Mouse (Mus musculus) ES-Bruce4 (cell line): ENCODE results near the gene Mrpl1. TPM values are rescaled to one million over a fixed set of nuclear protein-coding genes. Genes with fewer than 3 reads are reported as not detected.

Experiments
- H3K27ac ChIP-seq: 2 replicates; pipeline ENCODE4 v1.5.1; 2012; ENCODE audit warnings: low read length, inconsistent platforms; ENCODE audit not compliant: insufficient read depth
- H3K27me3 ChIP-seq: 2 replicates; pipeline ENCODE4 v1.6.1; 2012; ENCODE audit warnings: mild to moderate bottlenecking, low read length, inconsistent platforms; ENCODE audit not compliant: control insufficient read depth, poor library complexity, insufficient read depth, severe bottlenecking
- H3K36me3 ChIP-seq: 2 replicates; pipeline ENCODE4 v1.6.1; 2012; ENCODE audit warnings: inconsistent platforms, mild to moderate bottlenecking, low read length, moderate library complexity; ENCODE audit not compliant: control insufficient read depth, poor library complexity, insufficient read depth, severe bottlenecking
- H3K4me1 ChIP-seq: one replicate; pipeline ENCODE4 v1.8.1; 2011; ENCODE audit warnings: low read length; ENCODE audit not compliant: control insufficient read depth, insufficient read depth
- H3K4me3 ChIP-seq: 2 replicates; pipeline ENCODE4 v1.5.1; 2011; ENCODE audit warnings: low read depth, mild to moderate bottlenecking, low read length
- H3K9ac ChIP-seq: 2 replicates; pipeline ENCODE4 v1.6.1; 2012; ENCODE audit warnings: low read depth, mild to moderate bottlenecking, inconsistent platforms; ENCODE audit not compliant: poor library complexity, severe bottlenecking
- H3K9me3 ChIP-seq: replicated peaks from 2 replicates; pipeline ENCODE4 v1.6.1; 2012; ENCODE audit warnings: mild to moderate bottlenecking, low read length, inconsistent platforms; ENCODE audit not compliant: control insufficient read depth, poor library complexity, insufficient read depth, severe bottlenecking
- CTCF ChIP-seq: IDR thresholded peaks from one replicate; pipeline ENCODE4 v1.8.1; 2011; ENCODE audit warnings: low read depth, low read length
- EP300 ChIP-seq: IDR thresholded peaks from 2 replicates; pipeline ENCODE4 v1.6.1; 2011; ENCODE audit warnings: low read depth, low read length; ENCODE audit not compliant: insufficient read depth
- POLR2A ChIP-seq: IDR thresholded peaks from one replicate; pipeline ENCODE4 v1.8.1; 2011; ENCODE audit warnings: low read length; ENCODE audit not compliant: insufficient read depth
- polyA plus RNA-seq: library from polyadenylated mRNA; stranded (reverse); fragments of >200 nt; gene quantifications from 2 replicates; pipeline ENCODE4 v1.2.4, GENCODE M21; 2011; ENCODE audit warnings: low read depth; ENCODE audit not compliant: missing spikeins, insufficient read depth, insufficient read length

The Mrpl1 gene
- polyA plus RNA-seq, 1 experiment = 36.9 TPM

- H3K9ac ChIP-seq = no peak overlapping the region
- H3K9me3 ChIP-seq = no peaks in the 10 kb centered on the region
- no peak overlapping the region for H3K27ac ChIP-seq
- H3K36me3 ChIP-seq = peaks cover 2% of the 10 kb centered on the region; the same call in 1 of the 2 replicates
- no peaks in the 10 kb centered on the region for H3K27me3 ChIP-seq
- no peak overlapping the region for H3K4me3 ChIP-seq
- TF ChIP-seq CTCF = no peak
- no peak for TF ChIP-seq POLR2A
- TF ChIP-seq EP300 = no peak
- H3K4me1 ChIP-seq = no peaks in the 10 kb centered on the region
These were observed 48.9 kb downstream of the Mrpl1 start for GRCm38 (mm10) chr5:96258210-96258609.

- Histone ChIP-seq H3K36me3 (0 out of 2 replicates have a peak, but pooled peaks cover 4% of the 10 kb centered on the region), H3K9me3 (peaks cover 6% of the 10 kb centered on the region), H3K4me1 (no peaks in the 10 kb centered on the region), H3K27me3 (no peaks in the 10 kb centered on the region), H3K4me3 (no peak overlapping the region), H3K9ac (no peak overlapping the region), H3K27ac (no peak overlapping the region)
- no peak for TF ChIP-seq EP300
- no peak for TF ChIP-seq CTCF
- no peak for TF ChIP-seq POLR2A
These were observed 57.9 kb downstream of the Mrpl1 start for GRCm38 (mm10) chr5:96267017-96267702.

DNA sequence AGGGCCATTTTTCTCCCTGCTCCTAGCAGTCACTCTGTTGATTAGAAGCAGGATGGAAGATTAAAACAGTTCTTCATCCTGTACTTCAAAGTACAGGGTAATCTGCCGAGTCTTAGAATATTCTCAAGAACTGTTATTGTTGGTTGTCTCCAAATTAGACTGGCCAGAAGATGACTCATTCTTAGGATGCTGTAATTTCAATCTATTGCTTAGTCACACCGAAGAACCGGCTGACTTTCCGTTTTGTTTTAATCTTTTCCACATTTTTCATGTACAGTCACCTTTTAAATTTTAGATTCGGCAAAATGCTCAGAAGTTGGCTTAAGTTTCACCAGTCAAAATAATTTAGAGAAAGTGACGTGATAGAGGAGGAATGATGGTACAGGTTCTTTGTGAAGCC lies 61.8 kb downstream of the Mrpl1 start:
- Histone ChIP-seq H3K9ac (no peak overlapping the region), H3K27ac (no peak overlapping the region), H3K4me3 (no peak overlapping the region), H3K4me1 (no peaks in the 10 kb centered on the region), H3K9me3 (peaks cover 9% of the 10 kb centered on the region), H3K36me3 (no peaks in the 10 kb centered on the region), H3K27me3 (no peaks in the 10 kb centered on the region)
- no peak for TF ChIP-seq POLR2A
- TF ChIP-seq EP300 = no peak
- no peak for TF ChIP-seq CTCF

DNA sequence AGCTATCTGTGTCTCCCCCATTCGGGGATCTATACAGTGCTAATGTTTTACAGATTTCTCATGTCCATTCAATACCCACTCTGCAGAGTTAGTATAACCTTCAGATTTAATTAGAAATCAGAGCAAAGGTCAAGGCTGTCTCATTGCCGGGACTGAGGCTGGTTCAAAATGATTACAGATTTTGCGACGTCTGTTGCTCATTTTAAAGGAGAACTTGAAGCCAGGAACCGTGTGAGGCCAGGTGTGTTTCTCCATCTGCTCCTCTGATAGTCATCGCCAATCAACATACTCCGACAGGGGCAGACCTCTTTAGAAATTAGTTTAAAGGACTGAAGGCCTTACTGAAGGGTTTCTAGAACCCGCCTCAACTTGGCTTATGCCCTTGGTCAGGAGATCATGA lies 96.5 kb downstream of the Mrpl1 start:
- Histone ChIP-seq H3K27ac (no peak overlapping the region), H3K9me3 (no peaks in the 10 kb centered on the region), H3K36me3 (no peaks in the 10 kb centered on the region), H3K4me3 (no peak overlapping the region), H3K9ac (no peak overlapping the region), H3K4me1 (no peaks in the 10 kb centered on the region), H3K27me3 (no peaks in the 10 kb centered on the region)
- no peak for TF ChIP-seq POLR2A
- no peak for TF ChIP-seq CTCF
- TF ChIP-seq EP300 = no peak

GRCm38 (mm10) chr5:96306271-96306670 lies 97.0 kb downstream of the Mrpl1 start:
- Histone ChIP-seq H3K36me3 (no peaks in the 10 kb centered on the region), H3K4me3 (no peak overlapping the region), H3K4me1 (no peaks in the 10 kb centered on the region), H3K9ac (no peak overlapping the region), H3K27ac (no peak overlapping the region), H3K27me3 (no peaks in the 10 kb centered on the region), H3K9me3 (no peaks in the 10 kb centered on the region)
- TF ChIP-seq POLR2A = no peak
- TF ChIP-seq CTCF = no peak
- no peak for TF ChIP-seq EP300

DNA sequence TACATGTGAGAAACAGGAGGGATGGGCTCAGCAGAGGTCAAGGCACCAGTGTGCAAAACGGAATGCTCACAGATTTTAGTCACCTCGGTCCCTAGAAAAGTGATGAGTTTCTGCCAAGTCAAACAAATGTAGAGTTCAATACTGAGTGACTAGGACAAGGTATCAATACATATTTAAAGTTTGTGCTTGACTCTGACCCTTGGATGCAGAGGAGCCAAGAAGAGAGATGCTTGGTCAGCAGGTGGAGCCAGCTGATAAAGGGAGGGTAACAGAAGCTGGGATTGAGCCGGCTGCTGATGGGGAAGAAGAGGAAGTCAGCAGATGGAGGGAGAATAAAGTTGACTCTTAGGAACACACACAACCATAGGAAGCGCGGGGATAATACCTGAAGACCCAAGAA lies 97.5 kb downstream of the Mrpl1 start:
- H3K4me3 ChIP-seq = no peak overlapping the region
- no peak for TF ChIP-seq POLR2A
- TF ChIP-seq CTCF = no peak

More for the DNA sequence above, 97.5 kb downstream of the Mrpl1 start:
- Histone ChIP-seq H3K27me3 (no peaks in the 10 kb centered on the region), H3K9ac (no peak overlapping the region), H3K36me3 (no peaks in the 10 kb centered on the region), H3K4me1 (no peaks in the 10 kb centered on the region), H3K9me3 (no peaks in the 10 kb centered on the region), H3K27ac (no peak overlapping the region)
